Mouse (Mus musculus) lung, postnatal 0 days (tissue): ENCODE measurements around the gene Dmpk. TPM values are rescaled to one million over a fixed set of nuclear protein-coding genes. Genes with fewer than 3 reads are reported as not detected.
A peak's percentile ranks its signal among the peaks of the same experiment; 100 is the strongest.

Experiments used
- ATAC-seq: fragments of 200-750 bp; cut with Nextera tagmentation; 2 replicates; pipeline ENCODE4 v1.8.0; 2017; ENCODE audit warnings: moderate library complexity
- DNase-seq: peaks from one replicate; pipeline ENCODE4 v3.0.0-alpha.2; 2016; ENCODE audit warnings: low spot score
- H3K27ac ChIP-seq: fragments of 300-500 bp; sonication (generic); 2 replicates; pipeline ENCODE4 v1.5.1; 2014; ENCODE audit warnings: antibody characterized with exemption, mild to moderate bottlenecking, low read length, mixed read lengths
- H3K27me3 ChIP-seq: fragments of 300-500 bp; sonication (generic); replicated peaks from 2 replicates; pipeline ENCODE4 v1.6.1; 2014; ENCODE audit warnings: low read length, mixed read lengths; ENCODE audit not compliant: insufficient read depth
- H3K36me3 ChIP-seq: fragments of 300-500 bp; sonication (generic); 2 replicates; pipeline ENCODE4 v1.6.1; 2014; ENCODE audit warnings: low read length, mixed read lengths; ENCODE audit not compliant: insufficient read depth
- H3K4me1 ChIP-seq: fragments of 300-500 bp; sonication (generic); 2 replicates; pipeline ENCODE4 v1.6.1; 2014; ENCODE audit warnings: antibody characterized with exemption, low read depth, low read length, mixed read lengths; ENCODE audit not compliant: insufficient read depth
- H3K4me2 ChIP-seq: fragments of 300-500 bp; sonication (generic); replicated peaks from 2 replicates; pipeline ENCODE4 v1.6.1; 2014; ENCODE audit warnings: low read depth, mild to moderate bottlenecking, low read length, moderate library complexity, mixed read lengths
- H3K4me3 ChIP-seq: fragments of 300-500 bp; sonication (generic); 2 replicates; pipeline ENCODE4 v1.5.1; 2014; ENCODE audit warnings: low read depth, low read length
- H3K9ac ChIP-seq: fragments of 300-500 bp; sonication (generic); replicated peaks from 2 replicates; pipeline ENCODE4 v1.6.1; 2014; ENCODE audit warnings: low read depth, mild to moderate bottlenecking
- H3K9me3 ChIP-seq: fragments of 300-500 bp; sonication (generic); 2 replicates; pipeline ENCODE4 v1.6.1; 2016; ENCODE audit warnings: low read length, mixed read lengths
- CTCF ChIP-seq: IDR thresholded peaks from 2 replicates; pipeline ENCODE4 v1.5.1; 2016; ENCODE audit warnings: antibody characterized with exemption, mild to moderate bottlenecking
- EP300 ChIP-seq: IDR thresholded peaks from 2 replicates; pipeline ENCODE4 v1.6.1; 2016; ENCODE audit warnings: antibody characterized with exemption, mild to moderate bottlenecking, control low read depth
- WGBS: fragments of 180-500 bp; shearing (Covaris S2); extraction: QIAGEN DNeasy Blood & Tissue Kit; methylation state at CpG from one replicate; pipeline ENCODE4 v1.1.7; 2014; 5-methylcytosine and 5-hydroxymethylcytosine counted together
- polyA plus RNA-seq: library from polyadenylated mRNA; unstranded; fragments of >200 nt; fragmentation: Nextera tagmentation; extraction: Ambion mirVana; gene quantifications from 2 replicates; pipeline ENCODE4 v1.2.1, GENCODE M21; 2015

Gene Dmpk
- polyA plus RNA-seq, result 11.5 and 14.7 TPM in 2 replicates

DNA sequence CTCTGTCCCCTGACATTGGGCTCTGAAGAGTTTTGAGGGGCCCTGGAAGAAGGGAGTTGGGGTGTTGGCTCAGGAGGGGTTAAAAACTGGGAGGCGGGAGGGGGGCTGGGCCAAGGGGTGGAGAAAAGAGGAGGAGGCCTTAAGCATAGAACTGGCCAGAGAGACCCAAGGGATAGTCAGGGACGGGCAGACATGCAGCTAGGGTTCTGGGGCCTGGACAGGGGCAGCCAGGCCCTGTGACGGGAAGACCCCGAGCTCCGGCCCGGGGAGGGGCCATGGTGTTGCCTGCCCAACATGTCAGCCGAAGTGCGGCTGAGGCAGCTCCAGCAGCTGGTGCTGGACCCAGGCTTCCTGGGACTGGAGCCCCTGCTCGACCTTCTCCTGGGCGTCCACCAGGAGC is at the start of gene Dmpk:
TSS of gene Dmpk (plus strand) at position 149 of the 400 bp plus-strand sequence.
- TF ChIP-seq EP300 (no peak), CTCF (0 out of 2 replicates have a peak, but pooled peaks have one; percentile 1)
- peak within 1 kb of the TSS; percentile 34 for H3K4me3 ChIP-seq
- H3K4me1 ChIP-seq, result peaks cover 19% of the 10 kb centered on the region
- no peaks in the 10 kb centered on the region for H3K9me3 ChIP-seq
- peaks cover 22% of the 10 kb centered on the region; the same call in 1 of the 2 replicates for H3K36me3 ChIP-seq
- DNase-seq (peak; percentile 59), ATAC-seq (peak; percentile 59)
- H3K27me3 ChIP-seq, result no peaks in the 10 kb centered on the region
- peak within 1 kb of the TSS; percentile 26 for H3K9ac ChIP-seq
- peak within 1 kb of the TSS; percentile 54 for H3K4me2 ChIP-seq
- 33% methylated on average over 10 of the region's 10 CpGs for WGBS
- peak within 1 kb of the TSS; percentile 66; the same call in 1 of the 2 replicates for H3K27ac ChIP-seq

DNA sequence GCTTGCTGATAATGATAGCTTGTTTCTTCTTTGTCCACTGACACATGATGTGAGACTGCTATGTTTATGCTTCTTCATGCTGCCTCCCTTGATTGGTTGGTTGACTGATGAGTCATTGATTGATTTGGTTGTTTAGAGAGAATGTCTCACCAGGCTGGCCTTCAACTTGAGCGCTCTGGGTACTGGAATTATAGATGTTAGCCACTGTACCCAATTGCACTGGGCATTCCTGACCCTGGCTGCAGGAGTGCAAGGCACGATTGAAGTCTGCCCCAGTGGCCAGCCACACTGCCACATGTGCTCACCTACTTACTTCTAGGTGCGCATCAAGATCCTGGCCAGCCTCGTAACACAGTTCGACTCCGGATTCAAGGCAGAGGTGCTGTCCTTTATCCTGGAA is 39.0 kb upstream of the Dmpk start:
- TF ChIP-seq CTCF, result no peak
- Histone ChIP-seq H3K27ac (no peak overlapping the region), H3K36me3 (peaks cover 72% of the 10 kb centered on the region), H3K9me3 (no peaks in the 10 kb centered on the region), H3K4me3 (no peak overlapping the region), H3K9ac (no peak overlapping the region), H3K4me1 (no peaks in the 10 kb centered on the region), H3K27me3 (no peaks in the 10 kb centered on the region), H3K4me2 (no peak overlapping the region)
- DNase-seq (no peak), ATAC-seq (no peak)
- WGBS, result 92% methylated on average over 6 of the region's 6 CpGs

DNA sequence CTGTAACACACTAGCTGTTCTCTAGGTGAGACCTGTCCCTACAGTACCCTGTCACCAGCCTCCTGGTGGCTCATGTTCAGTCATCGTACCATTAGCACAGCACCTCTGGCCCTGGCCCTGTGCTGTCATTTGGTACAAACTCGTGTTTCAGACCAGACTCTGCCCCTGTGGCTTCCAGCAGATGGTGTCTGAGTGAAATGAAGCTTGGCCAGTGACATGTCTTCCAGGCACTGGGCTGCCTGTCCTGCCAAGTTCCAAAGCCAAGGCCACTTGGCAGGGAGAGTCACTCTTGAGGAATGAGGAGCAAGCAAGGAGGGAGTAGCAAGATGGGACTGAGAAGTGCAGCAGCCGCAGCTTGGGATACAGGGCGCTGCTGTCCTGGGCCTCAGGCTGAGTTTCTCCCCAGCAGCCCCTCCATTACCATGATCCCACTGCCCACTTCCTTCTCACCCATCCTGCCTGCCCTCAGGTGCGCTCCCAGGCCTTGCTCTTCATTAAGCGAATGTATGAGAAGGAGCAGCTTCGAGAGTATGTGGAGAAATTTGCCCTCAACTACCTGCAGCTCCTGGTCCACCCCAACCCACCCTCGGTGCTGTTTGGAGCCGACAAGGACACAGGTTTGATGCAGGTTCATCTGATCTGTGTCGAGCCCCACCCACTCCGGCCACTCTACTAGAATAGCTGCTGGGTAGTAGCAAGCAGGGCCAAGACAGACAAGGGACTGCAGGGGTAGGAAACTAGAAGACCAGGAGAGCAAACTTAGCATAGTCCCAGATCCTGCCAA is 37.2 kb upstream of the Dmpk start:
- Histone ChIP-seq H3K36me3 (peaks cover 58% of the 10 kb centered on the region), H3K27ac (no peak overlapping the region), H3K4me1 (no peaks in the 10 kb centered on the region), H3K9ac (no peak overlapping the region), H3K4me3 (no peak overlapping the region), H3K4me2 (no peak overlapping the region), H3K9me3 (no peaks in the 10 kb centered on the region), H3K27me3 (no peaks in the 10 kb centered on the region)
- TF ChIP-seq EP300, result no peak
- WGBS, result 89% methylated on average over 11 of the region's 11 CpGs
- ATAC-seq, result no peak
- no peak for DNase-seq

DNA sequence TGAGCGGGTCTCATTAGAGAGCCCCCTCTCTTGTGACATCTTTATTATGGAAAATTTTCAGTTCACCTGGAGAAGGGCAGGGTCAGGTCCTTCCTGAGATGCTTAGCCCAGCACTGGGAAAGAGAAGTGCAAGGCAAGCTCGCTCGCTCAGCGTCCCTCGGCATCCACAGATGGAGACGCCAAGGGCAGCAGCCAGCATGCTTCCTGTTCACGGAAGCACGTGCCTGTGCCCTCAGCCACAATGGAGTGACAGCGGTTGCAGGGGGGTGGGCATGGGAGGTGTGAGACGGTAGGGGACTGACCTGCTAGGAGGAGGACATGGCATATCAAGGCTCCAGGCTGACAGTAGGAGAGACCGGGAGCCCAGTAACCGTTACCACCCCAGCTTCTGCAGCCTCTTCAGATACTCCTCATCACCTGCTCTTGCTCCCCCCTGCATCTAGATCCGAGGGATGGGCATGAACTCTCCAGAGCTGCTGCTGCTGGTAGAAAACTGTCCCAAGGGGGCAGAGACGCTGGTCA is 35.6 kb upstream of the Dmpk start:
- no peak for TF ChIP-seq CTCF
- TF ChIP-seq EP300, result no peak
- Histone ChIP-seq H3K9ac (no peak overlapping the region), H3K4me1 (no peaks in the 10 kb centered on the region), H3K36me3 (peaks cover 50% of the 10 kb centered on the region), H3K27ac (no peak overlapping the region), H3K4me3 (no peak overlapping the region), H3K27me3 (no peaks in the 10 kb centered on the region), H3K9me3 (no peaks in the 10 kb centered on the region), H3K4me2 (no peak overlapping the region)
- WGBS, result 75% methylated on average over 14 of the region's 14 CpGs
- no peak for DNase-seq
- no peak for ATAC-seq

DNA sequence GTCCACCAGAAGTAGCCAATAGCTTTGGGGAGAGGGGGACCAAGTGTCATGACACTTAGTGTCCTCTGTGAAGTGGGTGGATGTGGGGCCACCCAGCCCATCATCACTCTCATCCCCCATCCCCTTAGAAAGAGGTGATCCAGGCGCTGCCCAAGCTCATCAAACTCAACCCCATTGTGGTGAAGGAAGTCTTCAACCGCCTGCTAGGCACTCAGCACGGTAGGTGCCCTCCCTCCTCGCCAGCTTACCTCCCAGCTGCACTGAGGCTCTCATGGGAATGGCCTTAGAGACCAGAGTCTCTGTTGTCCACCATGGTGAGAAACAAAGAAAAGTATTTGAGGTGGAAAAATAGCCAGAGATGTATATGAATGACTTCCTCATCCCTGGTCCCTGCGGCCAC is 34.4 kb upstream of the Dmpk start:
- WGBS, result 94% methylated on average over 5 of the region's 5 CpGs
- Histone ChIP-seq H3K27ac (no peak overlapping the region), H3K4me3 (no peak overlapping the region), H3K27me3 (no peaks in the 10 kb centered on the region), H3K9ac (no peak overlapping the region), H3K4me2 (no peak overlapping the region), H3K36me3 (peaks cover 43% of the 10 kb centered on the region), H3K4me1 (no peaks in the 10 kb centered on the region), H3K9me3 (no peaks in the 10 kb centered on the region)
- TF ChIP-seq CTCF (no peak), EP300 (no peak)
- ATAC-seq (no peak), DNase-seq (no peak)

DNA sequence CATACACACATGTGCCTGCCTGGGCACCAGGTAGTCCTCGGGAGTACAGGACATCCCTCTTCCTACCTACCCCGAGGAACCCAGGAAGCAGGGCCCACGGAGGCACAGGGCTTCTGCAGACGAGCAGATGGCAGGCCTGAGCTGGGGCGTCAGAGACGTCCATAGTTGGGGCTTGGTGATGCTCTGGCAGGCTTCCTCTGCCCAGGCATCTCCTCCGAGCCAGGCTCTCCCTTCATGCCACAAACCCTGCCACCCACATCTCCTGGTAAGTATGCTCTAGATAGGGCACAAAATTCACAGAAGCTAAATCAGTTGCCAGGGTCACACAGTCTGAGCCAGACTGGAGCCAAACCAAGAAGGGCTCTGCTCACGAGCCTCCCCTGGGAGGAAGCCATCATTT is 33.5 kb upstream of the Dmpk start:
- no peak overlapping the region for H3K9ac ChIP-seq
- H3K36me3 ChIP-seq, result peaks cover 34% of the 10 kb centered on the region
- DNase-seq (no peak), ATAC-seq (no peak)
- no peaks in the 10 kb centered on the region for H3K27me3 ChIP-seq
- TF ChIP-seq CTCF, result no peak
- TF ChIP-seq EP300, result no peak
- H3K4me3 ChIP-seq, result no peak overlapping the region
- WGBS, result 78% methylated on average over 8 of the region's 8 CpGs
- no peaks in the 10 kb centered on the region for H3K9me3 ChIP-seq
- H3K4me2 ChIP-seq, result no peak overlapping the region
- H3K27ac ChIP-seq, result no peak overlapping the region
- no peaks in the 10 kb centered on the region for H3K4me1 ChIP-seq
